Mouse (Mus musculus) myocyte (in vitro differentiated cells): ENCODE measurements at regions not wholly inside any gene's neighbourhood (a gene's known extent, or its start where the extent isn't known, plus 50 kb on each side); places are given as distances from the start of the nearest gene placed in this dataset.

Source experiments
- CEBPB ChIP-seq: IDR thresholded peaks from 2 replicates; pipeline ENCODE4 v1.6.1; 2011; ENCODE audit warnings: mild to moderate bottlenecking, moderate library complexity; ENCODE audit not compliant: poor library complexity, insufficient read depth, severe bottlenecking
- MAX ChIP-seq: IDR thresholded peaks from one replicate; pipeline ENCODE4 v1.6.1; 2011; ENCODE audit warnings: low read depth, mild to moderate bottlenecking, control low read depth
- MYOG ChIP-seq, 3 experiments: IDR thresholded peaks; one replicate each; pipeline ENCODE4 v1.6.1; 2011; ENCODE audit warnings: control low read depth in 2 of 3, low read depth in 2 of 3, mild to moderate bottlenecking in 2 of 3; ENCODE audit not compliant: insufficient read length in 2 of 3, control insufficient read depth in 1 of 3, insufficient read depth in 1 of 3
- POLR2AphosphoS2 ChIP-seq: IDR thresholded peaks from one replicate; pipeline ENCODE4 v1.6.1; 2011; ENCODE audit warnings: low read depth, control low read depth; ENCODE audit not compliant: insufficient read length
- USF1 ChIP-seq: IDR thresholded peaks from one replicate; pipeline ENCODE4 v1.6.1; 2011; ENCODE audit warnings: low read depth, mild to moderate bottlenecking, control low read depth, moderate library complexity

- TF ChIP-seq MYOG (IDR thresholded peaks at IDR 0.05; ENCODE audit: control insufficient read depth in 1 of 3, insufficient read depth in 1 of 3, insufficient read length in 2 of 3, low read depth in 2 of 3), result no peak
- TF ChIP-seq CEBPB, result no peak
- no peak for TF ChIP-seq USF1
- no peak for TF ChIP-seq MAX
- TF ChIP-seq POLR2AphosphoS2, result no peak
Observed at GRCm38 (mm10) chr8:26362366-26362765, 243.0 kb downstream of the Gm45692 start.
